Mouse (Mus musculus): ENCODE measurements around the gene Mapk8ip3. TPM values are rescaled to one million over a fixed set of nuclear protein-coding genes. Genes with fewer than 3 reads are reported as not detected.
A peak's percentile ranks its signal among the peaks of the same experiment; 100 is the strongest.

Mapk8ip3 gene
- polyA plus RNA-seq, 1 experiment from 2014 or later: 66.3 TPM

- CTCF ChIA-PET: interaction anchor here (1.0 to 1.6 kb wide), 3 partner anchors 11 to 31 kb away, joined by 3 read pairs; partner anchors contain the start of gene Hagh
- H3K27me3 ChIP-seq: no peaks in the 10 kb centered on the region
- in situ Hi-C loops (cut with MboI; ENCODE audit: low pct_unique_long_range_greater_than_20kb): no loop called here
- TF ChIP-seq CTCF (IDR thresholded peaks at IDR 0.05): no peak
- ATAC-seq: no peak
- POLR2A ChIA-PET: interaction anchor here (1.0 to 1.3 kb wide), 3 partner anchors 12 to 46 kb away, joined by 3 to 5 read pairs (median 3); no protein-coding TSS in a partner anchor
- DNase-seq (ENCODE audit: low read depth, low spot score): no peak
These were observed 86.0 kb downstream of the Mapk8ip3 start for GRCm38 (mm10) chr17:24850773-24851127.

- H3K27me3 ChIP-seq: no peaks in the 10 kb centered on the region
- peak; percentile 86 for DNase-seq (ENCODE audit: low read depth, low spot score)
- POLR2A ChIA-PET: interaction anchor here (0.9 to 1.4 kb wide), 6 partner anchors 10 to 47 kb away, joined by 3 to 5 read pairs (median 3); partner anchors contain the start of genes Eme2 and Mrps34
- no peak for TF ChIP-seq CTCF (IDR thresholded peaks at IDR 0.05)
- CTCF ChIA-PET: interaction anchor here (1.0 to 1.6 kb wide), 3 partner anchors 10 to 32 kb away, joined by 3 read pairs; partner anchors contain the start of gene Hagh
- in situ Hi-C loops (cut with MboI; ENCODE audit: low pct_unique_long_range_greater_than_20kb): no loop called here
- peak; percentile 97 for ATAC-seq
These were observed 86.6 kb downstream of the Mapk8ip3 start, which contains the start of gene Fahd1 for GRCm38 (mm10) chr17:24850065-24850772. Gene Fahd1 (minus strand): TSS chr17:24850364.

DNA sequence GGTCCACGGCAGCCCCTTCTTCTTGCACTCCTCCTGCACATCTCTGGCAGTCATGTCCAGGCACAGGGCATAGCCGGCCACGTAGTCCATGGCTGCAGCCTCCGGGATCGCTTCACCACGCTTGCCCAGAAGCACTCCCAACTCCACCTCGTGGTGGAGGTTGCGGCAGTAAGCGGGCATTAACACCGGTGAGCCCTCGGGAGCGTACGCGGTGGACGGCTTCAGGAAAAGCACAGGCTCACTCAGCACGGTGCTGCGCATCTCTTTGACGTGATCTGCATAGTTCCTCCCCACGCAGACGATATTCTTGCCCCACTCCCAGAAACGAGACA, 87.1 kb downstream of the Mapk8ip3 start:
- in situ Hi-C loops (cut with MboI; ENCODE audit: low pct_unique_long_range_greater_than_20kb): loop anchor here (5.0 kb wide), 1 partner anchor 38 kb away; the partner anchor contains the start of genes Nubp2 and Spsb3
- CTCF ChIA-PET: interaction anchor here (1.4 kb wide), 1 partner anchor 13 kb away, joined by 3 read pairs; no protein-coding TSS in a partner anchor
- DNase-seq (ENCODE audit: low read depth, low spot score) (no peak), ATAC-seq (peak; percentile 26)
- no peak for TF ChIP-seq CTCF (IDR thresholded peaks at IDR 0.05)
- POLR2A ChIA-PET: interaction anchor here (0.9 to 1.4 kb wide), 4 partner anchors 9 to 45 kb away, joined by 3 to 5 read pairs (median 4); partner anchors contain the start of genes Eme2 and Mrps34
- no peaks in the 10 kb centered on the region for H3K27me3 ChIP-seq

DNA sequence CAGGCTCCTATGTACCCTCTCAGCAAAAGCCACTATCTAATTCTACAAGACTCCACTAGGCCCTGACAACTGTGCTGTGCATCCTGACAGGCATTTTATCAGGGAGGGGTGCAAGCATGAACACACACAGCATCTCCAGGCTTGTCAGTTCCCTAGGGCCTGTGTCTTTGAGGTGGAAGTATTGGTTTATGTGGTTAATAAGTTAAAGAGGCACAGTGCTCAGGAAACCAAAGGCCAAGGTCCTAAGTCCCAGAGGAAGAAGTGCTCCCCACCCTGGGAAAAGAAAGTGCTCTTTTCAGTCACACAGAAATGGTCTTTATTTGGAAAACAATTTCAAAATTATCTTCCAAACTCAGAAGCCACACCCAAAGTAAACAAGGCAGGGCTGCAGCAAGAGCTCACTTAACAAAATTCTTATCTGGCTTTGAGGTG, 88.2 kb downstream of the Mapk8ip3 start:
- no peak for DNase-seq (ENCODE audit: low read depth, low spot score)
- no peaks in the 10 kb centered on the region for H3K27me3 ChIP-seq
- CTCF ChIA-PET: interaction anchor here (1.7 kb wide), 1 partner anchor 34 kb away, joined by 4 read pairs; no protein-coding TSS in a partner anchor
- ATAC-seq: no peak
- no peak for TF ChIP-seq CTCF (IDR thresholded peaks at IDR 0.05)
- POLR2A ChIA-PET: interaction anchor here (1.2 to 1.4 kb wide), 3 partner anchors 8 to 46 kb away, joined by 3 to 4 read pairs (median 3); partner anchors contain the start of genes Eme2, Igfals and Mrps34
- in situ Hi-C loops (cut with MboI; ENCODE audit: low pct_unique_long_range_greater_than_20kb): loop anchor here (5.0 kb wide), 1 partner anchor 39 kb away; the partner anchor contains the start of genes Nubp2 and Spsb3

DNA sequence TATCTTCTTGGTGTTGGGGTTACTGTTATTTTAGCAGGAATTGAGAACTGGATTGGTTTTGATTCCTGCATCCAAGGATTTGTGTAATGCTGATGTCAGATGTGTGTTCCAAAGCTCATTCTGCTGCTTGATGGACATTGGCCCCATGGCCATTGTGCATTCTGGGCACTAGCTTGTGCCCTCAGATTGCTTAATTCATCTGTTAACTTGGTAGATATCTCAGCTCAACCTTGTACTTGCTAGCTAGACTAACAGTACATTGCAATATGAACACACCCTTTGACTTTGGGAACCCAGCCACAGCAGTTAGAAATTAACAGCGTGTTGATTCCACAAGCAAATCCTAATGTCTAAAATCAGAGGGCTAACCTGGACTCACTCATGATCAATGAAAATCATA, 89.4 kb downstream of the Mapk8ip3 start:
- no peak for TF ChIP-seq CTCF (IDR thresholded peaks at IDR 0.05)
- no peak for DNase-seq (ENCODE audit: low read depth, low spot score)
- CTCF ChIA-PET: no interaction called here
- H3K27me3 ChIP-seq: no peaks in the 10 kb centered on the region
- no peak for ATAC-seq
- POLR2A ChIA-PET: interaction anchor here (0.6 to 1.2 kb wide), 2 partner anchors 18 to 1145 kb away, joined by 3 read pairs; partner anchors contain the start of gene Igfals
- in situ Hi-C loops (cut with MboI; ENCODE audit: low pct_unique_long_range_greater_than_20kb): loop anchor here (5.0 kb wide), 1 partner anchor 40 kb away; the partner anchor contains the start of genes Nubp2 and Spsb3

DNA sequence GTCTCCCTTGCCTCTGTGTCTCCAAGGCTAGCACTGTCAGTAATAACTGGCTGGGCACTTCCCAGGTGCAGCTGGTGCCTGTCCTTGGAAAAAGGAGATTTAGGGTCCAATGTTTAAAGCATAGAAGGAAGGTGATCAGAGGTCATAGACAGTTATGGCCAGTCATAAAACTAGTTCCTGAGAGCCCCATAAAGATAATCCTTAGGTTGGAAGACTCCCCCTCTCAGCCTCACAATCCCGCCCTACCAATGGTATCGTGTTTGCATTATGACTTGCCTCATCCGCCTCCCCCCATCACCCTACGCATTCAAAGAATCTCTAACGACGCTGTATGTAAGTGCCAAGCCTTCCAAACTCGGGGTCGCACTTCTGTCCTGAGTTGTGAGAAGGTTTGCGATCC, 92.3 kb downstream of the Mapk8ip3 start:
- in situ Hi-C loops (cut with MboI; ENCODE audit: low pct_unique_long_range_greater_than_20kb): no loop called here
- no peak for TF ChIP-seq CTCF (IDR thresholded peaks at IDR 0.05)
- DNase-seq (ENCODE audit: low read depth, low spot score) (no peak), ATAC-seq (no peak)
- H3K27me3 ChIP-seq: no peaks in the 10 kb centered on the region
- POLR2A ChIA-PET: interaction anchor here (0.7 kb wide), 1 partner anchor 43 kb away, joined by 3 read pairs; no protein-coding TSS in a partner anchor
- CTCF ChIA-PET: interaction anchor here (0.9 to 2.3 kb wide), 3 partner anchors 29 to 99 kb away, joined by 3 to 6 read pairs (median 6); no protein-coding TSS in a partner anchor

- no peak for DNase-seq (ENCODE audit: low read depth, low spot score)
- POLR2A ChIA-PET: no interaction called here
- in situ Hi-C loops (cut with MboI; ENCODE audit: low pct_unique_long_range_greater_than_20kb): no loop called here
These were observed 94.1 kb downstream of the Mapk8ip3 start for GRCm38 (mm10) chr17:24842631-24843030.

More at GRCm38 (mm10) chr17:24842631-24843030, 94.1 kb downstream of the Mapk8ip3 start:
- CTCF ChIA-PET: interaction anchor here (0.7 to 2.3 kb wide), 6 partner anchors 17 to 97 kb away, joined by 3 to 6 read pairs (median 3); no protein-coding TSS in a partner anchor
- peak; percentile 63 for TF ChIP-seq CTCF (IDR thresholded peaks at IDR 0.05)
- no peak for ATAC-seq
- no peaks in the 10 kb centered on the region for H3K27me3 ChIP-seq

Other genes starting within 250 kb of the Mapk8ip3 start
- gene Syngr3, start 247.0 kb downstream of the Mapk8ip3 start, polyA plus RNA-seq (2021): 2.7 TPM
- gene Gfer, start 240.8 kb downstream of the Mapk8ip3 start, polyA plus RNA-seq (2021): 47.6 TPM
- gene Noxo1, start 240.7 kb downstream of the Mapk8ip3 start, polyA plus RNA-seq (2021): 2.4 TPM
- gene Tbl3, start 229.3 kb downstream of the Mapk8ip3 start, polyA plus RNA-seq (2021): 66.1 TPM
- 0.08 TPM for gene Rnf151, start 218.9 kb downstream of the Mapk8ip3 start, polyA plus RNA-seq (2021)
- gene Rps2, start 218.9 kb downstream of the Mapk8ip3 start, polyA plus RNA-seq (2021): 1,141 TPM
- gene Ndufb10, start 212.5 kb downstream of the Mapk8ip3 start, polyA plus RNA-seq (2021): 362 TPM
- 0.15 TPM for gene Rpl3l, start 209.2 kb downstream of the Mapk8ip3 start, polyA plus RNA-seq (2021)
- 100 TPM for gene Msrb1, start 200.3 kb downstream of the Mapk8ip3 start, polyA plus RNA-seq (2021)
- gene Hs3st6, start 184.0 kb downstream of the Mapk8ip3 start, polyA plus RNA-seq (2021): 2.9 TPM
- gene Meiob, start 132.7 kb downstream of the Mapk8ip3 start, polyA plus RNA-seq (2021): 0.09 TPM
- 116 TPM for gene Hagh, start 96.8 kb downstream of the Mapk8ip3 start, polyA plus RNA-seq (2021)
- 41.2 TPM for gene Fahd1, start 86.6 kb downstream of the Mapk8ip3 start, polyA plus RNA-seq (2021)
- 0.12 TPM for gene Igfals, start 71.0 kb downstream of the Mapk8ip3 start, polyA plus RNA-seq (2021)
- 49.8 TPM for gene Nubp2, start 50.6 kb downstream of the Mapk8ip3 start, polyA plus RNA-seq (2021)
- 32.4 TPM for gene Spsb3, start 50.3 kb downstream of the Mapk8ip3 start, polyA plus RNA-seq (2021)
- 21.4 TPM for gene Eme2, start 41.9 kb downstream of the Mapk8ip3 start, polyA plus RNA-seq (2021)
- 115 TPM for gene Mrps34, start 41.9 kb downstream of the Mapk8ip3 start, polyA plus RNA-seq (2021)
- gene Nme3, start 40.5 kb downstream of the Mapk8ip3 start, polyA plus RNA-seq (2021): 39.8 TPM
- gene Jpt2, start 23.7 kb upstream of the Mapk8ip3 start, polyA plus RNA-seq (2021): 50.2 TPM
- 14.6 TPM for gene Cramp1l, start 78.8 kb upstream of the Mapk8ip3 start, polyA plus RNA-seq (2021)
- gene Ift140, start 79.1 kb upstream of the Mapk8ip3 start, polyA plus RNA-seq (2021): 24.5 TPM
- 0.14 TPM for gene Tmem204, start 146.6 kb upstream of the Mapk8ip3 start, polyA plus RNA-seq (2021)
- gene Telo2, start 179.0 kb upstream of the Mapk8ip3 start, polyA plus RNA-seq (2021): 26.7 TPM
- gene Ptx4, start 183.8 kb upstream of the Mapk8ip3 start, polyA plus RNA-seq (2021): 0.05 TPM
- 47.5 TPM for gene Clcn7, start 196.4 kb upstream of the Mapk8ip3 start, polyA plus RNA-seq (2021)
- gene Ccdc154, start 225.5 kb upstream of the Mapk8ip3 start, polyA plus RNA-seq (2021): 0.32 TPM
- not detected for gene Gm38655, start 238.5 kb upstream of the Mapk8ip3 start, polyA plus RNA-seq (2021)
- 14.8 TPM for gene BC003965, start 247.6 kb upstream of the Mapk8ip3 start, polyA plus RNA-seq (2021)

Data from Patski (cell line).